Mouse (Mus musculus) left cerebral cortex, postnatal 25 days (tissue): Measurements from ENCODE around the gene Cntn6. TPM values are rescaled to one million over a fixed set of nuclear protein-coding genes. Genes with fewer than 3 reads are reported as not detected.

Experiments
- DNase-seq, 2 experiments: peaks; one replicate each; pipeline ENCODE4 v3.0.0; 2022; ENCODE audit warnings: low spot score in 2 of 2, mixed read lengths in 1 of 2
- intact Hi-C: fragments of 180-260 bp; cut with DNase I; formaldehyde crosslinking; loops from one replicate; pipeline ENCODE4 v1.15.1; 2025
- total RNA-seq, 2 experiments: library from RNA; stranded (reverse); gene quantifications; 2 replicates each; pipeline ENCODE4 v1.2.3; 2021

The Cntn6 gene
- 10 to 100 TPM; 24.3 to 25.3 TPM for total RNA-seq

DNA sequence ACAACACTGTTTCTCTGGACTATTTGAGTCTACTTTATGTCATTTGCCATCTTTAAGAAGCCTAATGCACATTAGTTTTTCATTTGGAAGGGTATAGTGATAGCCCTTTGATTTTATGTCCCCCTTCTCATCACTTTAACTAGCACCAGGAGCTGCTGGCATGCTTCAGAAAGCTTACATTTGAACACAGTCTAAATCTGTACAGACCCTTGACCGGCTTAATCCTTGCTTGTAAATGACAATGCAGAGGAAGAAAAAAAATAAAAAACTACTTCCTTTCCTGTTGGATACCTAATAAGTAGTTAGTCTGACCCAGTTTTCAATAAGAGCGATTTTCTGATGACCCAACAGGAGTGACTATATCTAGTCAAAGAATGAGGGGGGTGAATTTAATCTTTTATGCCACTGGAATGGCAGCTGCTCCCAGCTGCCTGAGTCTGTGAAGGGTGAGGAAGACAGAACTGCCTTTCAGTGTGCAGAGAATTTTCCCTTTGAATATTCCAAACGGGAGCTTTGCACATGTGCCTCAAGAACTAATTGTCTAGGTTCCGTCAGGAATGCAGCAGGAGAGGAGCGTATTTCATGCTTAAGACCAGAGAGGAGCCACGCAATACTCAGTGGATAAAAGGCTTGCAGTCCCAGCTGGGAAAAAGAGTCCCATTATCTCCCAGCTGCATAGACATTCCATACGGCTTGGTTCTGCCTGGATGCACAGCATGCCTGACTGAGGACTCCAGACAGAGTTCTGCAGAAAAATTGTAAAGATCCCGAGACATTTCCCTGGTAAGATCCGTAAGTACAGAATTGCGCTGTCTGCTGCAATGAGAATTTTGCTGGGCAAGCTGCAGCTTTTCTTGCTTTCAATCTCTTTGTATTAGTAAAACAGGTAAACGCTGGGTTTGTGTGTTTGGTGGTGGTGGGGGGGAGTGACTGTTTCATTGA is at the start of gene Cntn6:
Gene Cntn6 (plus strand): TSS at position 301 of the 942 bp plus-strand sequence.
- DNase-seq: peak; percentile 50 to 63
- intact Hi-C loops: no loop called here

DNA sequence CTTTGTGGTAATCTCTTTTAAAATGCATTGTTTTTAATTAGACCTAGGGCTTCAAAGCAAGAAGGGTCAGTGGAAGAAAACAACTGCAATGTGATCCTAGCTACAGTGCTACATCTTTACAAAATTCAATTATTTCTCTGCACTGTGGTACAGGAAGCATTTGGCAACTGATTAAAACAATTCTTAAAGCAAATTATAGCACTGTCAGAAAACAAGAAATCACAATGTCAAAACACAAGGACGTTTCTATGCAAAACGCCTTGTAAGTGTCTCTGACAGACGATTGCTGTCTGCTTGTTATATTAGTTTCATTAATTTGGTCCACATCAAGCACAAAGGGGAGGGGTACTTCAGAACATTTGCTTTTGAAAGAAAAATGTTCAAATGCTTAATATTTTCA is 48.9 kb upstream of the Cntn6 start:
- DNase-seq: no peak
- intact Hi-C loops: no loop called here

DNA sequence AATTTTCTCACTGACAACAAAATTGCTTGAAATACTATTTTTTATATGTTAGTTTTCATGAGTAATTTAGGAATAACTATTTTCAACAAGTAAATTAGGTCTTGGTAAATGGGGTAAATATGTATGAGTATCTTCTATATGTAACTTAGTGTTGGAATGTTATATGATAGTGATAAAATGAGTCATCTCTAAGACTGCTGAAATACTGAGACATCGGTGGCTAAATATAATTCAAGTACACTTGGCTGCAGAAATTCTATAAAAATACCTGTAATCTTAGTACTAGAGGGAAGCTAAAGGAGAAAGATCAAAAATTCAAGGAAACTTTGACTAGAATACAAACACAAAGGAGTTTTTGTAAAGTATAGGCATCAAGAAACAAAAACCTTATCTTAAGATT is 21.9 kb upstream of the Cntn6 start:
- intact Hi-C loops: loop anchor here (10.0 kb wide), 1 partner anchor 1204 kb away; the partner anchor contains the start of gene Cntn4
- DNase-seq: no peak

DNA sequence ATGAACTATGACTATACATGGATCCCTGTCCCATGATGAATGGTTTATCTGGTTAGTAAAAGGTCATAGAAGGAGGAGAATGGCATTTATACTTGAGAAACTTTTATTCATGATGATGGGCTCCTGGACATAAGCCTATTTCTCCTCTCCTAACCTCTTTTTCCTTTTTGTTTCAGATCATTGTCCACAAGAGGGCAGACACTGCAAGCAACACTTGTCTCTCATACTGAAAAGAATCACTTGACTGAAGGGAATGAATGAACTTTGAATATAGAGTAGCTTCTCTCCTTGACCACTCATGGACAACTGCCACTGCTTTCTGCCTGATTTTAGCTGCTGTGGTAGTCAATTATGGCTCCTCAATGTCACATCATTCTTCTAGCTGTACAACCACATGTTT is 13.3 kb upstream of the Cntn6 start:
- intact Hi-C loops: loop anchor here (5.0 to 10.0 kb wide), 2 partner anchors 442 to 1196 kb away; partner anchors contain the start of gene Cntn4
- peak in 1 of 2 experiments; percentile 47 for DNase-seq

DNA sequence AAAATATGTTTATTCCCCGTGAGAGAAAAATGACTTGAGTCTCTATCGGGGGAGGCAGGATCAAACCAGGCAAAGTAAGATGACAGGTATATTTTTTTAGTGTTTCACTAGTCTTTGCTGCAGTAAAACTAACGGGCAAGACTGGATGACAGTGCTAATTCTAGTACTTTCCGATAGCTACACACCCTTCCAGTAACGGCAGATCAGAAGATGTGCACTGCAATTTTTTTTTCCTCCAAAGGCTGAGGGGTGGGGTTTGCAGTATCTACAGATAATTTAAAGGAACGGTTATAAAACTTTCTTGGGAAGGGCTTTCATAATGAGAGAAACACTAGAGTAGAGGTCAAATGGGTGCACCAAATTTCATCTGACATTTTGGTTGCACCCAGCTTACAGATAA is 869 bp downstream of the Cntn6 start:
- DNase-seq: peak; percentile 4 to 38
- intact Hi-C loops: no loop called here

DNA sequence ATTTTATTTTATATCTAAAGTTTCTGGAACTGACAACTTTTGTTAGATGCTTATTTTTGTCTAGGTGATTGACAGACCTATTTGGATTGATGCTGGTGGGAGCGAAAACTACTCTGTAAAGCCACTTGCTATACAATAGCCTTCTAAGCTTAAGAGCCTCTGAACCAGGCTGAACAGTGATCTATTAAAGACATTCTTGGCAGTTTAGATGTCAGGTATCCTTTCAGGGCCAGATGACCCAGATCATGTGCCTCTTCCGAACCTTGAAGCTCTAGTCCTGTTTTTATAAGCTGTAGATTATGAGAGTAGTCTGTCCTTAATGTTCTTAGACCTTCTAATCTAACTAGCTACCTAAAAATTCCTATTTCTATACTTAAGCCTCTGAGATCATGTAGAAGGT is 3.2 kb downstream of the Cntn6 start:
- intact Hi-C loops: no loop called here

DNA sequence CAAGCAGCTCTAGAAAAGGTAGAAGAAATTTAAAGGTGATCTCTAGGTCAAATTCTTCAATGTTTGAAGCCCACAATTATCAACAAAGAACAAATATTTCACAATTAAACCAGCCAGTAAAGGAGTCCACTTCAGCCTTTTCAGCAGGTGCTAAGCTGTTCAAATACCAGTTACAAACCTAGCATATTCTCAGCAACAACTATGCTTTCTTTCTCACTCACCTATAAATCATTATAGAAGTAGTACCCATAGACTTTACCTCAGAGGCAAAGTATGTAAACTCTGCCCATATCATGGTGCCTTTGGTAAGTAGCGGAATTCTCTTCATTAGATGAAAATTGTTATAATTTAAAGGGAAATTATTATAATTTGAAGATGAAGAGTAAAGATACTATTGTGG is 71.4 kb downstream of the Cntn6 start:
- intact Hi-C loops: no loop called here

More for the DNA sequence above, 3.2 kb downstream of the Cntn6 start:
- DNase-seq: no peak

DNA sequence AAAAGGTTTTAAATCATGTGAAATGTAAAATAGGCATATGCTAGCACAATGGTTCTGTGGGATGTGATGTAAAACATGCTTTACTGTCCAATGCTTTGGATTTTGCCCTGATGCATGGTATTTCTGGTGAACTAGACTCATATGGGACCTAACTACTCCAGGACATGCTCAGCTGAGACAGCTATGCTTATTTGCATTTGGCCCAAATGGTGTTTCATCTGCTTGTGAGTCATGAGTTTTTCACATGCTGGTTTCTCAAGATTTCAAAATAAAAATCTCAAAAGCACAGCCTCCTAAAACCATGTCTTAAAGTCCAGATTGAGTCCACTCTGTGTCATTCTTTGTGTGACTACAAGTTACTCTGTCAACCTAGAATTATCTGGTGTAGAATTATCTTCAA is 77.0 kb downstream of the Cntn6 start:
- intact Hi-C loops: no loop called here

More for the DNA sequence above, 71.4 kb downstream of the Cntn6 start:
- no peak for DNase-seq

DNA sequence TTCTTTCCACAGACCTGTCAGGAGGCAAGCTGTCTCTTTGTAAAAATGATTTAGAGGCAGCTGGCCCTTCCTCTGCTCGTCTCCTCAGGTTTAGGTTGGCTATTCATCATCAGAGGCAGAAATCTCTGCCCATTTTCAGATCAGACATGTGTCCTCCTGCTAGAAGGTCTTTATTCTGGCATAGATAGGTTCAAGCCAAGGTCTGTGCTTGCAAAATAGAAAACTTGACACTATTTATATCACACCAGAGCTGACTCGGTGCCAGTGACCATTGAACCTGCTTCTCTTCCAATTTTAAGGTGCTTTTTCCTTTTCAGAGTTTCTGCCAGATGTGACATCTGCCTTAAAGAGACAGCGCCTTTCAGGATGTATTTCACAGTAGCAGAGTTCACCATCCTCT is 95.4 kb downstream of the Cntn6 start:
- intact Hi-C loops: no loop called here
- DNase-seq: no peak

More for the DNA sequence above, 77.0 kb downstream of the Cntn6 start:
- DNase-seq: peak in 1 of 2 experiments; percentile 72

DNA sequence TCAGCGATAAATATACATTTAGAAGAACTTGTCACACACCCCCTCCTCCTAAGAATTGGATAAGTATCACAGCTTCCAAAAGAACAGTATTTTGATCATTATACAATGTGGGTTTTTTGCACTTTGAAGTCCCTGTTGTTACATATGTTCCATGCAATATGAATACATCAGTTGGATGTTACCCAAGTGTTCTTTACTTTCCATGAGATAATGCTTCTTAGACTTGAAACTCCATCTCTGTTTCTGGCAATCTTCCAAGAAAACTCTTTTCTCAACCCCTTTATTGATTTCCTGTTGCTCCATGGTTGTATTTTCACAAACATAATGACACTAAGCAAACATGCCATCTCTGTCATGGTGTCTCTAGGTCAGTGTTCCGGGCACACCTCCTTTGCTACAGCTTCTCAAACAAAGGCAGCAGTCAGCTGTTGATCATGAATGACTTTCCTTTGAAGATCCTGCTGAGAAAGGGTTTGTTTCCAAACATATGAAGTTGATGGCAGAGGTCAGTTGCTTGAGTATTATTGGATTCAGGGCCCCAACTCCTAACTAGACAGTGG is 108.3 kb downstream of the Cntn6 start:
- intact Hi-C loops: no loop called here
- DNase-seq: no peak

DNA sequence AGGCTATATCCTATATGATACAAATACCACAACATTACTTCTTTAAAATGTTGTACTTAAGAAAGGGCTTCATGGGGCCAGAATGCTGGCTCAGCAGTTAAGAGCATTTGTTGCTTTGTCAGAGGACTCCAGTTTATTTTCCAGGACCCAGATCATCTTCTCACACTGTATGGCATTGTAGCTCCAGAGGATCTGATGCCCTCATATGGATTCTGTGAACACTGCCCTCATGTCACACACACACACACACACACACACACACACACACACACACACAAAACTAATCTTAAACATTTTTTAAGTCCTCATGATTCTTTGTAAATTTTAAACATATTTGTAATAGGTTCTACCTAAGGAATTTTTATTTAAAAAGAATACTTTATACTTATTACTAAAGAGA is 110.3 kb downstream of the Cntn6 start:
- DNase-seq: no peak
- intact Hi-C loops: no loop called here

DNA sequence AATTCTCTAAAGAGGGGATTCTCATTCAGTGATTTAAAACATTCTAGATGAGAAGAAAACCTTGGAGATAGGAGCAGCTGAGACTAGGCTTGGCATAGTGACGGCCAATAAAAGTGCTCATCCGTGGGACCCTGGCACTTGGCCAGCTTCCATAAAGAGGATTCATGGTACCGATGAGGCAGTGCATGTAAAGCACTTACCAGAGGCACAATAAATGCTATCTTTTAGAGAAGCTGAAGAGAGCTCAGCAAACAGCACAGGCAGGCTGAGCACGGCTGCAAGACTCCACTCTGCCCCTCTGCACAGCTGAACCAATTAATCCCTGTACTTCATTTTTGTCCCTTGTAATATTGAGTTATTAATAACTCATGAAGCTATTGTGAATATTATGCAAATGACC is 110.8 kb downstream of the Cntn6 start:
- DNase-seq: no peak
- intact Hi-C loops: no loop called here

DNA sequence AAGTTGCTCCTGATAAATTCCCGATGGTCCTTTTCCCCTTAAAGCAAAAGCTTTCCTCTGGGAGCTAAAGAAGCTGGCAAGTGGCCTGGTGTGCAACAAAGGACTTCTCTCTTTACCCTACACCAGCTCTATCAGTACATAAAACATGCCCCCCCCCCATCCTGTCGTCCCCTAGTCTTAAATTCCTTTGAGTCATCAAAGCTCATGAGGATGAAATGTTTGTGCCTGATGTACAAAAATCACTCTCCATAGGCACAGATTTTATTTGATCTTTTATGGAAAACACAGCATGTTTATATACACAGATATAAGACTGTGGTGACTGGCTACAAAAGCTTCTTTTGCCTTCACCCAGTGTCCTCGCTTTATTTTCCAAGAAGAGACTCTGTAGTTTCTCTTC is 112.6 kb downstream of the Cntn6 start:
- DNase-seq: no peak
- intact Hi-C loops: no loop called here

DNA sequence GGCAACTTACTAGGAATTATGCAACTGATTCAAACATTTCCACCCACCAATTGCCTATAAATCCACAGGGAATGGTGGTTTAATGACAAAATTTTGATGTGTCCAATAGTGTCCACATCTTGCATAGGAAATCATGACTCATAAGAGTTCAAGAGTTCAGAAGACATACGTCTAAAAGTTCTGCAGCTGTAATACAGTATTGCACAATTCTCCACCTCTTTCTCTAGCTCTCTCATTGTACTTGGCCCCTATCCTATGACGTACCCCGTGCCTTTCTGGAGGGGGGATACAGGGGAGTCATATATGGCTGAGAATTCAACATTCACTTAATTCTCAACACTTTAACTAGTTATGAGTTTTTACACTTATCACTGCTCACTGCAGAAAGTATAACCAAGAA is 160.9 kb downstream of the Cntn6 start:
- intact Hi-C loops: no loop called here
- DNase-seq: no peak

DNA sequence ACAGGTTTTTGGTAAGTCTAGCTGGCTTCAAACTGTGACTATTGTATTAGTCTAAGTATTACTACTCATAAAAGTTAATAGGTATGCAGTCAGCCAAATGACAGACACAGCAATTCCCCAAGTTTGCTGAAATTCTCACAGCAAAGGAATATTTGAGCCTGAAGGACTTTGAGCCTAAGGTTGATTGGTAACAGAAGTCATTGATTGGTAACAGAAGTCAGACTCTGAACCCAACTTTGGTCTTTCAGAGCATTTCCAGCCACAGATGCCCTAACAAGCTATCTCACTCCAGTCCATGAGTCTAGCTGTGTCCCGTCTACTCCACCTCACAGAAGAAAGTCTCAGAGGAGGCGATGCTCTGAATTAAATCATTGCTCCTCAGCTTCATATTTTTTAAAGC is 176.1 kb downstream of the Cntn6 start:
- no peak for DNase-seq
- intact Hi-C loops: no loop called here

DNA sequence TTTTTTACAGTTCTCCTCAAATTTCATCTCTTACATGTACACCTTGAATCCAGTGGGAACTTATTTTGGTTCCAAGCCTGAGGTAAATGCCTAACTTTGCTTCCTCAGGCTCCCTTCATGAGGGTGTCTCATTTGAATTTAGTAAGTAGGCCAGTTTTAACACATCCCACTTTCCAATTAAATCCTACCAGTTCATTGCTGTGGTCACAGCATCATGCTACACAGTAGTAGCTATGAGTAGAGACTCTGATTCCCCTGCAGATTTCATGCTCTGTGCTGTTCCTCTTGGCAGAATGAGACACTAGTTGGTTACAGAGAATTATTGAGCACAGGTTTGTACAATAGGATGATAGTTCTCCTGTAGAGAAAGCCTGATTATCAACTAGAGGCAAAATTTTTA is 181.7 kb downstream of the Cntn6 start:
- DNase-seq: peak in 1 of 2 experiments; percentile 58
- intact Hi-C loops: no loop called here

DNA sequence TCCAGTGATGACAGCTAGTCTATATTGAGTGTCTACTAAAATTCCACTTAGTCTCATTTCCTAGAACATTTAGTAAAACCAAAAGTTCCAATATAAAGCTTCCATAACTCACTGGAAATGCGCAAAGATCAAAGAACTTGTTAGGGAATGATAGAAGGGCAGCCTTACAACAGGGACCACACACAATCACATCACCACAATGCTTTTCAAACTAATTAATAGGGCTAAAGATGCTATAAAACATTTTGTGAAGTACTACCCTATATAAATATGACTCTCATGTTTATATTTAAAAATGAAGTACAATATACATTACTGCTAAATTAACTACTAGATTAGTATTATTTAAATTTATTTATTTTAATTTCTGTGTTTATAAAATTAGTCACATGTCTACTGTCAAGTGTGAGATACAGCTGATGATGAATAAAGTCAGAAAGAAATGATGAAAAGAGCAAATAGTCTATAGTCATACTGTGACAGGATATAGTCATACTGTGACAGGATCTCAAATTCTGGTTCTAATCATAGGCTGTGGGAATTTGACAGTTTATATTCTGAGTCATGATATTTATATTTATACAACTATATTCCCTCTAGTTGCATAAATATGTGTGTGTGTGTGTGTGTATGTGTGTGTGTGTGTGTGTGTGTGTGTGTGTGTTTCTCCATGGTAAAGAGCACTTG is 187.4 kb downstream of the Cntn6 start:
- intact Hi-C loops: no loop called here
- DNase-seq: no peak

DNA sequence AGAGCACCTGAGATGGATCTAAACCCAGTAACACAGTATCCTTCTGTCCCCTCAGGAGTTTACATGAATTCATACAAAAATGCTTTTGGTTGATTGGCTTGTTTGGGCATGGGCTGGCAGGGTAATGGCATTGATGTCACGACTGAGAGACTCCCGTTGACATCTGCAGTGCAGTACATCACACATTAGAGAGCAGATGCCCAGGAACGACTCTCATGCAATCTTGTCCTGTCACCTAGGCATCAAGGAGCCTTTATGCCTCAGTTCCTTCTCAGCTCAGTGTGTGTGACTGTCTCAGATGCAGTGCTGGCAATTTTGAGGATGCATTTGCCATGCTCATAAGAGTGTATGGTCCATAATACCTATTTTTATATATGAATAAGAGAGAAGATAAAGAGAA is 195.4 kb downstream of the Cntn6 start:
- intact Hi-C loops: no loop called here
- DNase-seq: no peak

DNA sequence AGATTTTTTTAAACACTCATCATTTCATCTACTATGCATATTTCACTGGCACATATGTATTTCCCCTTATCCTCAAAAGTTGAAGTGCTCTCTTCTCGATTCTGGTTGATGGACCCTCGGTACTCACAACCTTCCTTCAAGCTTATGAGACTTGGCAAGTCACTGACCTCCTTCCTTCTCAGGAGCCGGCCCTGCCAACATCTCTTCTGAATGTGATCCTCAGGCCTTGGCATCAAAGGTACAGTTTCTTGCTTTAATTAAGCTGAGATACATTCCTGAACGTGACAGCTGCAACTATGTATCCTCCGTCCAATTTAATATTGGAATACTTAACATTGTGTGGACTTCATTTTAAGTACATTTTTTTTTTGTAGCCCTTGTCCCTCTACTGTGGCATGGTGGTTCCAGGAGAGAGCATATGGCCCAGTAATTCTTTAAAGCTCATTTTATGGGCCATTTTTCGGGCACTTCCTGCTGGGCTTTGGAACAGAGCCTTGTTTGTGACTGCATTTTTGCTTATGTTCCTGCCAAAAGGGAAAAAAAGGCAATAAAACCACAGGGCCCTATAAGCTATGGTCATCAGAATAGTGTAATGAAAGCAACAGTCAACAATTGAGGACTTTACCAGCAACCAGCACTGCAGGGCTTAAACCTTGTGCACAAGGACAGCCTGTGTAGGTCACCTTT is 196.0 kb downstream of the Cntn6 start:
- intact Hi-C loops: no loop called here
- DNase-seq: no peak

DNA sequence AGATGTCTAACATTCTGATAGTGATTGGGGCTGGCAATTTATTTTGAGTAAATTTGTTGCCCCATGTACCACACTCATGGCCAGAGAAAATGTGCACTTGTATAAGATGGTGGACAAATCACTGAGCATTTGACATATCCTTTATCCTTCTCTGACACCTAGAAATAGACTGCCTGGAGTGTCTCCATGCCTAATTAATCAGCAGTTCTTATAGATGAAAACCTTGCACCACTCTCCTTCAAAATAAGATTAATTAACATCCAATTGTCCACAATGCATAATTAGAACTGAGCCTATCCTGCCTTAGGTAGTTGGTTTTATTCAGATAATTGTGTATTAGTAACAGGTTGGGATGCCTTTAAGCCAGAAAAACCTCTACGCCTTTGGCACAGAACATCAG is 236.0 kb downstream of the Cntn6 start:
- no peak for DNase-seq
- intact Hi-C loops: no loop called here
